Mouse (Mus musculus) stomach, embryonic 15.5 days (tissue): ENCODE data around the gene Fahd2a. TPM values are rescaled to one million over a fixed set of nuclear protein-coding genes. Genes with fewer than 3 reads are reported as not detected.

ENCODE experiments used
- ATAC-seq: fragments of 200-750 bp; cut with Nextera tagmentation; 2 replicates; pipeline ENCODE4 v1.8.0; 2017; ENCODE audit warnings: low read depth, moderate number of reproducible peaks, moderate TSS enrichment; ENCODE audit not compliant: insufficient read depth, low FRiP score
- H3K27ac ChIP-seq: fragments of 300-500 bp; sonication (generic); 2 replicates; pipeline ENCODE4 v1.5.1; 2015; ENCODE audit warnings: mild to moderate bottlenecking, inconsistent platforms
- H3K27me3 ChIP-seq: fragments of 300-500 bp; sonication (generic); replicated peaks from 2 replicates; pipeline ENCODE4 v1.6.1; 2015; ENCODE audit warnings: inconsistent platforms
- H3K36me3 ChIP-seq: fragments of 300-500 bp; sonication (generic); 2 replicates; pipeline ENCODE4 v1.6.1; 2015; ENCODE audit warnings: inconsistent platforms
- H3K4me1 ChIP-seq: fragments of 300-500 bp; sonication (generic); 2 replicates; pipeline ENCODE4 v1.6.1; 2015; ENCODE audit warnings: inconsistent platforms
- H3K4me2 ChIP-seq: fragments of 300-500 bp; sonication (generic); 2 replicates; pipeline ENCODE4 v1.6.1; 2015; ENCODE audit warnings: mild to moderate bottlenecking, inconsistent platforms
- H3K4me3 ChIP-seq: fragments of 300-500 bp; sonication (generic); replicated peaks from 2 replicates; pipeline ENCODE4 v1.5.1; 2015; ENCODE audit warnings: inconsistent platforms
- H3K9ac ChIP-seq: fragments of 300-500 bp; sonication (generic); 2 replicates; pipeline ENCODE4 v1.6.1; 2015; ENCODE audit warnings: inconsistent platforms
- H3K9me3 ChIP-seq: fragments of 300-500 bp; sonication (generic); 2 replicates; pipeline ENCODE4 v1.6.1; 2016; ENCODE audit warnings: inconsistent platforms
- WGBS: fragments of 180-500 bp; shearing (Covaris S2); methylation state at CpG from one replicate; pipeline ENCODE4 v1.1.7; 2015; 5-methylcytosine and 5-hydroxymethylcytosine counted together
- polyA plus RNA-seq: library from polyadenylated mRNA; unstranded; fragments of >200 nt; fragmentation: Nextera tagmentation; extraction: Ambion mirVana; gene quantifications from 2 replicates; pipeline ENCODE4 v1.2.1, GENCODE M21; 2015

Fahd2a gene
- polyA plus RNA-seq, 1 experiment from 2014 or later, result 24.6 TPM

DNA sequence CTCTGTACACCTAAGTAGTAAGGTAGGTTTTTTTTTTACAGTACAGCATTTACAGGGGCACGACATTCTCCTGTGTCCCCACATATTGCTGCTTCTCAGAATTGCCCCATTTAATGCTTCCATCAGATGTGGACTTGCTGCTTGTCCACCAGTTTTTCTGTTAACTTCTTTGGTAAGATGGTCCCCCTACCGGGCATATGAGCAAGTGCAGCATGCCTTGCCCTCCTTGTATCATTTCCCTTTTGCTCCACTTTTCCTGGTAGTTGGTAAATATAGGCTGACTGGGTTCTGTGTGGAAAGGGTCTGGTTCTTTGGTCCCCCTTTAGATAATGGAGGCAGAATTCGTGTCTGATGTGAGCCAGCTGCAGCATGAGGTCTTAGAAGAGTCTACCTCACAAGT lies 14.1 kb downstream of the Fahd2a start:
- WGBS, result 16% methylated on average over 3 of the region's 3 CpGs
- Histone ChIP-seq H3K4me1 (no peaks in the 10 kb centered on the region), H3K4me2 (no peak overlapping the region), H3K36me3 (no peaks in the 10 kb centered on the region), H3K27me3 (no peaks in the 10 kb centered on the region; the same call in 1 of the 2 replicates), H3K4me3 (no peak overlapping the region), H3K9ac (no peak overlapping the region), H3K27ac (no peak overlapping the region), H3K9me3 (no peaks in the 10 kb centered on the region)
- ATAC-seq, result no peak

DNA sequence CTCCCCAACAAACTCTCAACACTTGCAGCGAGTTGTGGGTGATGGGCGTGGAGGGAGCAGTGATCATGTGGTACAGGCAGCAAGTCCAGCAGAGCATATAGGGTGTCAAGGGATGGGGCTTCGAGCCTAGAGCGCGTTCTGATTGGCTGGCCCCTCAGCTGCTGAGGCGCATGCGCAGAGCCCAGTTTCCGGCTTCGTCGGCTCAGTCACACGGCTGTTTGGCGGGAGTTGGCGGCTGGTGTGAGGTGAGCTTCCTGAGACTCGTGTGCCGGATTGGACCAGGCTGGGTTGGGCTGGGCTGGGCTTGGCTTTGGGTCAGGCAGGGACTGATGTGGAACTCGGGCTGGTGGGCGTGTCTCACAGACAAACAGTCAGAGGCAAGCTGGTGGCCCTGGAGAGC lies 19.4 kb downstream of the Fahd2a start, which contains the start of gene Gpat2:
Gene Gpat2 (plus strand): TSS at position 223 of the 400 bp plus-strand sequence.
- no peak for ATAC-seq
- 81% methylated on average over 17 of the region's 17 CpGs for WGBS

DNA sequence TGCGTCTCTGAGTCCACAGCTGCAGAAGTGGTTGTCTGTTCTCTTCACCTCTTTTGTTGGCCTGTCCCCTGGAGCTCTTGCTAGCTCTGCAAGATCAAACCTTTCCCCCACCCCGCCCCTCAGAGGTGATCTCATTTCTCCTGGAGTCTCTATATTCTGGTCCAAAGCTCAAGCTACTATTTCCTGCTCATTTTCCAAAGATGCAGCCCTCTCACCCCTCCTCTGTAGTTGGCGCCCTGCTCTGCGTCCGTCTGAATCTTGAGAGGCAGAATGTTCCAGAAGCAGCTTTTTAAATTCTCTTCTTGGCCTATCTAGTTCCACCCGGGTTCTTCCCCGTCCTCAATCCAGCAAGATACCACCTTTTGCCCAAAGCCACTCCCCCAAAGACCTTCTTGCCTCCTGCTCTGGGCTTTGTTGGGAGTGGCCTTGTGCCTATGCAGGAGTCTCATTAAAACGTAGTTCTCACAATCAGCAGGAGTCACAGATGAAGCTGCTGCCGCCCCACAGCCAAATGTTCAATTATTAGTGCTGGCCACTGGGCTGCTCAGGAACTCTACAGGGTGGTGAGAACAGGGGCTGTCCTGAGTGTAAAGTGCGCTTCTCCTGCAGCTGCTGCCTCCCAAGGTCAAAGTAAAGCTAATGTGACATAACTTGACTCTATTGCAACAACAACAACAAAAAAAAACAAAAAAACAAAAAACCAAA lies 25.9 kb downstream of the Fahd2a start:
- 57% methylated on average over 10 of the region's 10 CpGs for WGBS
- H3K27me3 ChIP-seq, result no peaks in the 10 kb centered on the region
- ATAC-seq, result no peak
- no peaks in the 10 kb centered on the region for H3K4me1 ChIP-seq
- no peak overlapping the region for H3K27ac ChIP-seq
- no peaks in the 10 kb centered on the region for H3K36me3 ChIP-seq
- no peak overlapping the region for H3K9ac ChIP-seq
- no peak overlapping the region for H3K4me3 ChIP-seq
- H3K4me2 ChIP-seq, result no peak overlapping the region
- H3K9me3 ChIP-seq, result no peaks in the 10 kb centered on the region

More for the DNA sequence above, 19.4 kb downstream of the Fahd2a start, which contains the start of gene Gpat2:
- no peaks in the 10 kb centered on the region for H3K4me1 ChIP-seq
- H3K4me2 ChIP-seq, result no peak within 1 kb of the TSS
- H3K27ac ChIP-seq, result no peak within 1 kb of the TSS
- H3K9ac ChIP-seq, result no peak within 1 kb of the TSS
- H3K9me3 ChIP-seq, result no peaks in the 10 kb centered on the region
- H3K27me3 ChIP-seq, result no peaks in the 10 kb centered on the region; the same call in 1 of the 2 replicates
- no peaks in the 10 kb centered on the region for H3K36me3 ChIP-seq
- no peak within 1 kb of the TSS for H3K4me3 ChIP-seq

DNA sequence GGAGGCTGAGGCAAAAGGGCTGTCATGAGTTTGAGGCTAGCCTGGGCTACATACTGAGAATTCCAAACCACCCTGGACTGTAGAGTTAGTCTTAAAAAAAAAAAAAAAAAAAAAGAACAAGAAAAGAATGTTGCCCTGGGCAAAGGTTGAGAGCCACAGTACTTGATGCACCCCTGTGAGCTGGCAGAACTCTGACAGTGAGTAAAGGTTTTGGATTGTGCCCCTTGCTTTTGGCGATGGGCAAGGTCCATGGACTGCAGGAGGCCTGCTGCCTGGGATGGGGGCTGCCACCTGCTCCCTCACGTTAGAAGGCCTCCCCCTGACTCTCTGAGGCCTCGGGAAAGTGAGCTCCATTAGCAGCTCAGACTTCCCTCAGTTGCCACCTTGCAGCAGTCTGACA lies 27.7 kb downstream of the Fahd2a start:
- no peak overlapping the region for H3K4me2 ChIP-seq
- 52% methylated on average over 3 of the region's 3 CpGs for WGBS
- no peak overlapping the region for H3K27ac ChIP-seq
- H3K9me3 ChIP-seq, result no peaks in the 10 kb centered on the region
- H3K27me3 ChIP-seq, result no peaks in the 10 kb centered on the region
- no peak for ATAC-seq
- H3K4me3 ChIP-seq, result no peak overlapping the region
- no peaks in the 10 kb centered on the region for H3K4me1 ChIP-seq
- H3K9ac ChIP-seq, result no peak overlapping the region
- no peaks in the 10 kb centered on the region for H3K36me3 ChIP-seq

DNA sequence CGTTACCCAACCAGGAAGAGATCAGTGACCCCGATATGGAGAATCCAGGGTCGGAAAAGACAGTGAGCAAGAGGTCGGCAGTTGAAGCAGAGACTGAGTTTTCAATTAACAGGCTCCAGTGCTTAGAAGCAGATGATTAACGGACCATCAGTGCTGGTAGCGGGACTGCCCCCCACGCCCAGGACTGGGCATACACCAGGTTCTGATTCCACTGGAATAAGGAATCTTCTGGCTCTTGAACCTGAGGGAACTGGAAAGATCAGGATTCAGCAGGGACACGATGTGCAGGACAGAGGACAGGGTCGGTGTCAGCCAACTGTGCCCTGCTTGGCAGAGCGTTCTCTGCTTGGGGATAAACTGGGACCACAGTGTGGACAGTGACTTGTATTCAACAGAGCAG lies 28.6 kb downstream of the Fahd2a start:
- H3K36me3 ChIP-seq, result no peaks in the 10 kb centered on the region
- 57% methylated on average over 10 of the region's 10 CpGs for WGBS
- no peaks in the 10 kb centered on the region for H3K9me3 ChIP-seq
- H3K9ac ChIP-seq, result no peak overlapping the region
- ATAC-seq, result no peak
- H3K4me1 ChIP-seq, result no peaks in the 10 kb centered on the region
- H3K4me2 ChIP-seq, result no peak overlapping the region
- no peaks in the 10 kb centered on the region for H3K27me3 ChIP-seq
- H3K4me3 ChIP-seq, result no peak overlapping the region
- no peak overlapping the region for H3K27ac ChIP-seq

DNA sequence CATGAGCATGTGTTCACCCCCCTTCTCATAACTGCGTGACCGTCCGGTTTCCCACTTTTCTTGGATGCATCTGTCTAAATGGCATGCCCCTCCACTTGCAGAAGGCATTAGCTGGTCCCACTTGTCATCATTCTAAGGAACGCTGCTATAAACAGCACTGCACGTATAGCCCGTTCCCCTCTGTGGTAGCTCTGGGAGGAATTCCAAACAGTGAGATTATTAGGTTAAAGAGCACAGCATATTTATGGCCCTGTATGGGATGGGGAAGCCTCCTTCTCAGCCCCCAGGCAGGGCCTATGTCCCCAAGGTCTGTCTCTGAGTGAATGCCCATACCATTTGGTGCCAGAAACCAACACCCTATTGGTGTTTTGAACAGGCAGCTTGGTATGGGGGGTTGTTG lies 33.2 kb downstream of the Fahd2a start:
- Histone ChIP-seq H3K36me3 (no peaks in the 10 kb centered on the region), H3K27me3 (no peaks in the 10 kb centered on the region), H3K4me1 (no peaks in the 10 kb centered on the region), H3K27ac (no peak overlapping the region), H3K4me3 (no peak overlapping the region), H3K4me2 (no peak overlapping the region), H3K9me3 (no peaks in the 10 kb centered on the region), H3K9ac (no peak overlapping the region)
- ATAC-seq, result 0 out of 2 replicates have a peak, but pooled peaks have one; percentile 11
- 56% methylated on average over 6 of the region's 6 CpGs for WGBS

DNA sequence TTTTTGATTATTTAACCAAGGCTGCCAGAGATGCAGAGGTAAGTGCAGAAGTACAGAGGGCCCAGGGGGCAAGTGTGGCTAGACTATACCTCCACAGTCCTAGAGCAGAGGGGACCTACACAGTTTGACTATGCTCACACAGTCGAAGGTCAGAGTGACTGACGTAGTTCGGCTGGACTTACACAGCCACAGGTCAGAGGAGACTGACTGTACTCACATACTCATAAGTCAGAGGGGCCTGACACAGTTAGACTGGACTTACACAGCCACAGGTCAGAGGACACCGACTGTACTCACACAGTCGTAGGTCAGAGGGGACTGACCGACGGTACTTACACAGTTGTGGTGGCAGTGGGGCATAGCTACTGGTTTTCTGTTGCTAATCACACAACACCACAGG lies 45.6 kb downstream of the Fahd2a start:
- no peak overlapping the region for H3K9ac ChIP-seq
- no peaks in the 10 kb centered on the region for H3K36me3 ChIP-seq
- no peak overlapping the region for H3K4me2 ChIP-seq
- WGBS, result 79% methylated on average over 7 of the region's 7 CpGs
- no peaks in the 10 kb centered on the region for H3K4me1 ChIP-seq
- no peak overlapping the region for H3K27ac ChIP-seq
- no peak for ATAC-seq
- no peaks in the 10 kb centered on the region for H3K27me3 ChIP-seq
- no peak overlapping the region for H3K4me3 ChIP-seq
- no peaks in the 10 kb centered on the region for H3K9me3 ChIP-seq

DNA sequence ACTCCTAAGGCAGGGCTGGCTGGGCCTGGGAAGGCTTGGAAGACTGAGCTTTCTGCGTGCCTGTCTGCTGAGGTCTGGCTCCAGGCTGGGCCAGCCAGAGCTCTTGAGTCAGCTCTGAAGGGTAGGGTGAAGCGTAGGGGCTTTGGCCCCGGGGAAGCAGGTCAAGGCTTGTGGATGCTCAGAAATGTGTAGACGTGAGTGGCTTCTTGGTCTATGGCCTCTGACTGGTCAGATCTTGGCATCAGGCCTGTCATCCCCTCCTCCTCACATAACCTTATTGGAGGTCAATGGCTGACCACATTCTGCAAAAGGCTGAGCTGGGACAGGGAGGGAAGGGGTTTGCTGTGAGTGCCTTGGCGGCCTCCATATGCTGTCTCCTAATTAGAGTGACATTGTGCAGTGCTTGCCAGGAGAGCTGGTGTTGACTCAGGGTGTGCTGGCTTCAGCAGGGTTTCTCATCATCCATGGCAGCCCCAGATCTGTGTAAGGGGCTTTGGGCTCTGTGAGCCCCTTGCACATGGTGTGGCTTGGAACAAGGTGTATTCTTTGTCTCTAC lies 49.7 kb downstream of the Fahd2a start:
- no peak overlapping the region for H3K4me2 ChIP-seq
- no peaks in the 10 kb centered on the region for H3K9me3 ChIP-seq
- 74% methylated on average over 5 of the region's 5 CpGs for WGBS
- no peak overlapping the region for H3K9ac ChIP-seq
- no peak overlapping the region for H3K27ac ChIP-seq
- H3K4me1 ChIP-seq, result no peaks in the 10 kb centered on the region
- ATAC-seq, result peak; percentile 51; the same call in 1 of the 2 replicates
- H3K4me3 ChIP-seq, result no peak overlapping the region
- no peaks in the 10 kb centered on the region for H3K36me3 ChIP-seq
- no peaks in the 10 kb centered on the region for H3K27me3 ChIP-seq

DNA sequence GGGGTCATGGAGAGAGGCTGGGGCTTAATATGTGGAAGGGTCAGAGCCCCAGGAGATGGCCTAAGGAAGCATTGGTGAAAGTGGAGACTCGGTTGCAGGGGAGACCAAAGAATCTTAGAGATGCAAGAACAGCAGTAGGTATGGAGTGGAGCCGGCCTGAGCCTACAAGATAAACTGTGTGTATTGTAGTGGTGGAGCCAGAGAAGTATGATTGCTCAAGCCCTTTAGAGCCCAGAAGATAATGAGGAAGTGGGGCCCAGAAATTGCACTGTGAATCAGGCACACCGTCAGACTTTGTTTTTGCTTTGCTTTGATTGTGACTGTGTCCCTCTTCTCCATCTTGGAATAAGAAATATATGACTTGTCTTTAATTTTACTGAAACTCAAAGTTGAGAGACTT lies 53.0 kb downstream of the Fahd2a start:
- Histone ChIP-seq H3K4me3 (no peak overlapping the region), H3K27me3 (no peaks in the 10 kb centered on the region), H3K4me2 (no peak overlapping the region), H3K36me3 (no peaks in the 10 kb centered on the region), H3K4me1 (no peaks in the 10 kb centered on the region), H3K9ac (no peak overlapping the region), H3K27ac (no peak overlapping the region), H3K9me3 (no peaks in the 10 kb centered on the region)
- 52% methylated on average over 3 of the region's 3 CpGs for WGBS
- no peak for ATAC-seq

DNA sequence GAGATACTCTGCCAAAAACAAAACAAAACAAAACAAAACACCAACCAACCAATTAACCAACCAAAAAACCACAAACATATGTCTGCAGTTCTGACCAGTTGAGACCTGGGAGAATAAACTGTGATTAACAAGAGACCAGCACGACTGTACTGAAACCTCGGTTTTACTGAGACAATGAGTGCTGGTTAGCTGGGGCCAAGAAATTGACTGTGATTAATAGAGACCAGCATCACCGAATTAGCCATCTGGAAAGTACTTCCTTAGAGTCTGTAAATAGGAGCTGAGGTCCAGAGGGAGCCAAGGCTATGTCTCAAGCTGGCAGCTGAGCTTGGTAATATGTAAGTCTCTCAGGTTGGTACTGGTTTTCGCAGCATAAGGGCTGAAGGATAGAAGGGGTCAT lies 53.5 kb downstream of the Fahd2a start:
- no peaks in the 10 kb centered on the region for H3K36me3 ChIP-seq
- H3K27ac ChIP-seq, result no peak overlapping the region
- H3K4me1 ChIP-seq, result no peaks in the 10 kb centered on the region
- no peak overlapping the region for H3K4me3 ChIP-seq
- no peak overlapping the region for H3K9ac ChIP-seq
- ATAC-seq, result no peak
- H3K4me2 ChIP-seq, result no peak overlapping the region
- H3K9me3 ChIP-seq, result no peaks in the 10 kb centered on the region
- WGBS, result 56% methylated on average over 4 of the region's 4 CpGs
- H3K27me3 ChIP-seq, result no peaks in the 10 kb centered on the region

DNA sequence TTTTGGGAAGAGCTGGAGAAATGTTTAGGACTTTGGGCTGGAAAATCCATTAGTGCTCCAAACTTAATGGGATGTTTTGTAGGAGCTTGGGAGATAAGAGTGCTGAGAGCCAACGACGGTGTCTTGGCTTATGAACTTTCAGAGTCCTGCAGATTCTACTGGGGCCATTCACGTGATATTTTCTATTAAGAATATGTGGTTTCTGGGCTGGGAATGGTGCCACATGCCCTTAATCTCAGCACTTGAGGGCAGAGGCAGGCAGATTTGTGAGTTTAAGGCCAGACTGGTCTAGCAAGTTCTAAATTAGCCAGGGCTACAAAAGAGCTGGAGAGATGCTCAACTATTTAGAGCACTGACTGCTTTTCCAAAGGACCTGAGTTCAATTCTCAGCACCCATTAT lies 54.0 kb downstream of the Fahd2a start:
- Histone ChIP-seq H3K9ac (no peak overlapping the region), H3K9me3 (no peaks in the 10 kb centered on the region), H3K4me1 (no peaks in the 10 kb centered on the region), H3K36me3 (no peaks in the 10 kb centered on the region), H3K4me2 (no peak overlapping the region), H3K27ac (no peak overlapping the region), H3K27me3 (no peaks in the 10 kb centered on the region), H3K4me3 (no peak overlapping the region)
- 59% methylated on average over 3 of the region's 3 CpGs for WGBS
- ATAC-seq, result no peak

DNA sequence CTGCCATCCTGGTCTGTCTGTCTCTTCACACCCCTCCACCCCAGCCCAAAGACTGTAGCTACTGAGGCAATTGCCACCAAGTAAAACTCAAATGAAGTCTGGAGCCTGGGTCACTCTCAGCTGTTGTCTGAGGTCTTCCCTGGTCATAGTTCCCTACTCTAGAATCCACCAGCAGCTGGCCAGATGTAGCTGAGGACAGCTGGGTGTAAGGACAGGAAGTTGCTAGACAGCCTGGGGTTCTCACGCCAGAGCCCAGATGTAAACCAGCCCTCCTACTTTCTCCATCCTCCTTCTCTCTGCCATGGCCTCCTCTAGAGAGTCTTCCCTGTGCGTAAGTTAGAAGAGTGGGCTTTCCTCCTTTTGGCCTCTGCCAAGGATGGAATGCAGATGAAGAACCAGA lies 56.8 kb downstream of the Fahd2a start:
- peak; percentile 47; the same call in 1 of the 2 replicates for ATAC-seq
- 55% methylated on average over 2 of the region's 2 CpGs for WGBS
- H3K9ac ChIP-seq, result no peak overlapping the region

More for the DNA sequence above, 56.8 kb downstream of the Fahd2a start:
- H3K4me1 ChIP-seq, result no peaks in the 10 kb centered on the region
- H3K4me2 ChIP-seq, result no peak overlapping the region
- no peaks in the 10 kb centered on the region for H3K9me3 ChIP-seq
- no peak overlapping the region for H3K4me3 ChIP-seq
- no peaks in the 10 kb centered on the region for H3K27me3 ChIP-seq
- no peaks in the 10 kb centered on the region for H3K36me3 ChIP-seq
- no peak overlapping the region for H3K27ac ChIP-seq
